Mouse (Mus musculus) MEL-GATA-1-ER (cell line): ENCODE data around the gene Spz1.

Experiments used
- DNase-seq: peaks from one replicate; pipeline ENCODE4 v3.0.0-alpha.2; 2012; ENCODE audit warnings: low read depth; ENCODE audit errors: extremely low read depth

The Spz1 gene

DNA sequence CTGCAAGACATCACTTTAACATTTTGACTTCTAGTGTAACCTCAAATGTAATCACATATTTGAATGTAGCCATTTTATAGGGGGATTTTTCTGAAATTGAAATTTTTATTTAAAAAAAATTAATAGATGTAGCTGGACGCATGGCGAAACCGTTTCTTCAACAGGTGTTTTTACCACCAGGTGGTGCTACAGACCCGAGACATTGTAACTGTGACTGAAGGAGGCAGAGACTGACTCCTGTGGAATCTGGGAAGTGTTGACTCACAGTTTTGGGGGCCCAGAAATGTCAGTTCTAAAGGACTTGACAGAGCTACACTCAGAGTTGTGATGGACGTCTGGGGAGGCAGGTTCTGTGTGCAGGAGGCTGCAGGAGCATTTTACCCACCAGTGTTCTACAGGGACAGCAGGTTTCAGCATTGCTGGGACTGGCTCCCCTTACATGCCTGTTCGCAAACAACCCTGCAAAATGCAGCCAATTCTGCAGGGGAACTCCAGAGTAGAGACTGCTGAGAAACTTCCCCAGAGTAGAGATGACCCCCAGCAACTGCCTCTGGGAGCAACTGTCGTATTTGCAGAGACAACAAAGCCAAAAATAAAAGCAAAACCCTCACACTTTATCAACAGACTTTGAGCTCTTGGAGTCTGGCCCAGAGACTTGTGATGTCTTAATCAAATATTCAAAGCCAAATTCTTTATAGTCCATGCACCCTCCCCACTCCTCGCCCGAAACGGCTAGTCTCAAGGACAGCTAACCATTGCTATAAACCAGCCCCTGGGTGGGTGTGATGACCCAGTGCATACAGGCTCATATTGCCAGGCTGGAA lies 4.5 kb upstream of the Spz1 start:
- peak; percentile 33 for DNase-seq

DNA sequence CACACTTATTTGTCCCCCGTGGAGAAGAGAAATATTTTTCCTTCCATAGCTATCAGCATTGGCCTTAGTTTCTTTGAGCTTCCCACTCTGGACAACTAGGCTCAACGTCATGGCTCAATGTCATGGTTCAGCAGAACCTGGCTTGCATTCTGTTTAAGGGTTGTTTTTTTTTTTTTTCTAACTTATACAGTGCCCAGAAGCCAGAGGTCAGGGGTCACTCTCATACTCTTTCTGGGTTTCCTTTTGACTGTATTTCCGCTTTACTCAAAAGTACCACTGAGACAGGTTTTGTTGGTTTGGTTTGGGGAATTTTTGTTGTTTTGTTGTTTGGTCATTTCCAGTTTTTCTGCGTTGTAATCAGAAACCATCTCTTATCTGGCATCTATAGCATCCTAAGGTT lies 2.2 kb upstream of the Spz1 start:
- DNase-seq, result no peak

DNA sequence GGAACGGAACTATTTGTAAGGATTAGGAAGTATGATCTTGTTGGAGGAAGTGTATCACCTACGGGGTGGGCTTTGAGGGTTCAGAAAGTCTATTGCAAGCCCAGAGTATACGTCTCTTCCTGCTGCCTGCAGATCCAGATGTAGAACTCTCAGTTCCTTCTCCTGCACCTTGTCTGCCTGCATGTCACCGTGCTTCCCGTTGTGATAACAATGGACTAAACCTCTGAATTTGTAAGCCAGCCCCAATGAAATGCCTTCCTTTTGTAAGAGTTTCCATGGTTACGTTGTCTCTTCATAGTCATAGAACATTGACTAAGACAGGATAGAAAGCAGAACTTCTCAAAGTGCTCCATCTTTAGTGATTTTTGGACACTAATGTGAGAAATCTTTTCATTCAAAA lies 716 bp upstream of the Spz1 start:
- DNase-seq, result no peak

DNA sequence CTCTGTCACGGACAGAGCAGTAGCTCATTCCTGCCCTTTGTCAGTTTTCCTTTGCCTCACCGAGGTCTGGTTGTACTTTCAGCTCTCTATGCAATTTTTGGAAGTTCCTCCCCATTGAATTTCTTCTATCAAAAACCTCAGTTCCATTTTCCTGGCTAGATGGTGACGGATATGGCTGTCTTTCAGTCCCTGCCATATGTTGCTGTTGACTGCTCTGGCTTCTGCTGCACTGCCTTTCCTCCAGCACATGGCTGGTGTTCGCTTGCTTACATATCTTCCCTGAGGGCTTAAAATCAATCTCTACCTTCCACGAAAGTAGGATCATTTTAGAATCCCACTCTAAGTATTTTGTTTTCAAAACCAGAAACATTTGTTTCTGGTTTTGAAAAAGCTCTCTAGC lies 16.5 kb downstream of the Spz1 start:
- DNase-seq, result no peak

DNA sequence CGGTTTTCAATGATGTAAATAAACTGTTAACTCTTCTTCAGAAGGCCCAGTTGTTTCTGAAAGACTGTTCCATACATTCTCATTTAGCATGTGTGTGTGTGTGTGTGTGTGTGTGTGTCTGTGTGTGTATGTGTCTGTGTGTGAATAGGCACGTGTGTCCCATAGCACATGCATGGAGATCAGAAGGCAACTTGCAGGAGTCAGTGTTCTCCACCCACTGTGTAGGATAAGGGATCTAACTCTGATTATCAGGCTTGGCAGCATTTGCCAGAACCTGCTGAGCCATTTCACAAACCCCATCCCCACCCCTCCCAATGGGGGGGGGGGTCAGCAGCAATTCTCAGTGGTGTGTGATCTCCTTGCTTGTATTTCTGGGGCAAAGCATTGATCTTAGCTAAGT lies 18.7 kb downstream of the Spz1 start:
- DNase-seq, result no peak

DNA sequence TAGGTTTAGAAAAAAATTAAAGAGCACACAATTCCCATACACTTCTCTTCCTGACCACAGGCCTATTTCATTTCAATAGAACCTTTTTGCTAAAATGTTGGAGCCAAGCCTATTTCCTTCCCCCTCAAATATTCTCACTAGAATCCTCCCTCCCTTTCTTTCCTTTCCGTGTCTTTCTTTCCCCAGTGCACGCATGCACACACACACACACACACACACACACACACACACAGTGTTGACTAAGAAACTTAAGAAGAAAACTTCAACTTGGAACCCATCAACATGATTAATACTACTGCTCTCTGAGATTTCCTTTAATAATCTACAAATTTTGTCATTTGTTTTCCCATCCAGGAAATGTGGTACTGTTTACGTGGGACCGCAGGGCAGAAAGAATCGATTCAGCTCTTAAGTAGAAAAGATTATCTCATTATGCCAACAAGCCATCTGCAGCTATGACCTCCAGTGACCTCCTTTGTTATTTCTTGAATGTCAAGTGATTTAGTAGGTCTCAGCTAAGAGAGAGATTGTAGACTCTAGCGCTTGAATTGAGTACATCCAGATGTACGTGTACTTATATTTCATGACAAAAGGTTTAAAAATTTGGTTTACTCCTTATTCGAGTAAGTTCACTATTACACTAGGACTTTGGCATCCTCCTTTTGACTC lies 19.4 kb downstream of the Spz1 start:
- DNase-seq, result no peak

DNA sequence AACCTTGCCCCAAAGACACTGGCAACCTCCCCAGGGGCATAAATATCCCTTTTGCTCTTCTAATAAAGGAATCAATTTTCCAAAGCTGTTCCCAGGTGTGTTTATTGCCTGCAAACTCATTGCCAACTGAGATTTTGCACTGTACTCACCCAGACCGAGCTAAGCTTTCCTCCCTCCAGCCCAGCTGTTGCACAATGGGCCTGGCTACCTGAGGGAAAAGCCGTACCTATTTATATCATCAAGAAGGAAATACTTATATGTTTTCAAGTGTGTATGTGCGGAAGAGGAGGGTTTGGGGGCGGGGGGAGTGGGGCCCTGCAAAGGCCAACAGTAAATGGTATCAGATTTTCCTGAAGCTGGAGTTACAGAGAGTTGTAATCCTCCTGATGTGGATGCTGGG lies 28.9 kb downstream of the Spz1 start:
- no peak for DNase-seq

DNA sequence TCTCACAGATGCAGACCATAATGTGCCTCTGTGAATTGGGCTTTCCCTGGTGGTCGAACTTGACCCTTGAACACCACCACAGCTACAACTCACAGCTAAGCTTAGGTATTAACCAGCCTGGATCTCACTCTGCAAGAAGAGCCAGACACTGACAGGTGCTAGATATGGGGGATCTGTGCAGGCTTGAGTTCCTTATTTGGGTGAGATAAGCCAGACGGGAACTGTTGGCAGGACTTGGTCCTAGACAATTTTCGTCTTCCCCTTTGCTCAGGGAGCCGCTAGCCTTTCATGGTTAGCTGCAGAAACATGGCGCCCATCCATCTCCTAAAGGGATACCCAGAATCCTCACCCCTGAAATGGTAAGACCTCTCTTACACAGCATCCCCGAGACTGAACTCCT lies 35.0 kb downstream of the Spz1 start:
- peak; percentile 42 for DNase-seq

DNA sequence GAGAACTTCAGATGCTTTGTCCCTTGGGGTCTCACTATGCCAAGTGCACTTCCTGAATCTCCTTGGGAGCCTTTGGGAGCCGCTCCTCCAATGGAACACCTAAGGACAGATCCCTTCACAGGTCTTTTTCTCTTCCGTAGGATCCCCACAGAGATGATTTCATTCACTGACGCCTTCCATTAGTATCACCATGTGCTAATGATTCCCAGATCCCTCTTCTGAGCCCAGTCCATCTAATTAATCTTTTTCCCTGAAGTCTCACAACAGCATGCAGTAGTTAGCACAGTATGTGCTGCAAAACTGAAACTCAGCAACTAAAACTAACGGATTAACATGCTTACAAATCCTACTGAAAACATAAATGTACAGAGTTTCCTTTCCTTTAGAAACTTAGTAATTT lies 36.8 kb downstream of the Spz1 start:
- no peak for DNase-seq

DNA sequence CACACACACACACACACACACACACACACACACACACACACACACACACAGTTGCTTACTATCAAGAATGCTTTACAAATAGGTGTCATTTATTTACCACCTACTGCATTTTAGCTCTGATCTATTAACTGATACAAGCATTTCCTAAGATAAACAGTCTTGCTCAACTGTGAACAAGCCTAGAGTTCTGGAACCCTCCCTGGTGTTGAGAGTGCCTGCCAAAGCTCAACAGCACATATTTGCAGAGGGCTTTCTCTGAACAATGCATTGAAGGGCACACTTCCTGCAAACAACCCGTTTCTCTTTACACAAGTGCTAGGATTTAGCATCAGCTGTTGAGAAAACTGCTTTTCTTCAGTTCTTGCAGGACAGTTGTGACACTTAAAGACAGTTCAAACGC lies 42.2 kb downstream of the Spz1 start:
- DNase-seq, result no peak

DNA sequence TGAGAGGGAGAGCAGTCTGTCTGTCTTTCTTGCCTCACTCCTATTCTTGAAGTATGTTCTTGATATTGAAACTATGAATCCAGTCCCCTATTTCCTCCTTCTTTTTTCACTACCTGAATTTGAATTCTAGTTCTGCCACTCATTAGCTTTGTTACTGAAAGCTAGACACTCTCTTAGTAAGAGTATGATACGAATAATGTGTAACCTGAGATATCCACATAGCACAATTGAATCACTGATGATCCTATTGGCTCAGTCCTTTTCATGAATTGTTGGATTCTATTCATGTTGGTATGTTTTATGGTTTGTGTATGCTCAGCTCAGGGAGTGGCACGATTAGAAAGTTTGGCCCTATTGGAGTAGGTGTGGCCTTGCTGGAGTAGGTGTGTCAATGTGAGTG lies 43.8 kb downstream of the Spz1 start:
- no peak for DNase-seq

DNA sequence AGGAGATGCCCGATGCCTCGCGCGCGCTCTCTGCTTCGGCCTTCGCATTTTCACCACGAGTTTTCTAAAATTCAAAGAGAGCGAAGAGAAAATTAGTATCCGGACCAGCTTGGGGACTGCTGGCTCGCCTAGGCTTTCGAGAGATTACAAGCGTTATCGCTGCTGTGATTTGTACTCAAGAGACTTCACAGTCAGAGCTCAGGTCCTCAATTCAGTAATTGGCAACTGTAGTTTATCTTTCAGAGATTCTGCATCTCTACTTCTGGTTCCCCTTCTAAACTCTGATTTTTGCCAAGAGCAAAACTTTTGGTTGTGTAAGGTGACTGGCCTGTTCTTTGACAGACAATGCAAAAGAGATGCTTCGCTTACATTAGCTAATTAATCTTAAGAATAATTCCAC lies 44.7 kb downstream of the Spz1 start:
- DNase-seq, result no peak

DNA sequence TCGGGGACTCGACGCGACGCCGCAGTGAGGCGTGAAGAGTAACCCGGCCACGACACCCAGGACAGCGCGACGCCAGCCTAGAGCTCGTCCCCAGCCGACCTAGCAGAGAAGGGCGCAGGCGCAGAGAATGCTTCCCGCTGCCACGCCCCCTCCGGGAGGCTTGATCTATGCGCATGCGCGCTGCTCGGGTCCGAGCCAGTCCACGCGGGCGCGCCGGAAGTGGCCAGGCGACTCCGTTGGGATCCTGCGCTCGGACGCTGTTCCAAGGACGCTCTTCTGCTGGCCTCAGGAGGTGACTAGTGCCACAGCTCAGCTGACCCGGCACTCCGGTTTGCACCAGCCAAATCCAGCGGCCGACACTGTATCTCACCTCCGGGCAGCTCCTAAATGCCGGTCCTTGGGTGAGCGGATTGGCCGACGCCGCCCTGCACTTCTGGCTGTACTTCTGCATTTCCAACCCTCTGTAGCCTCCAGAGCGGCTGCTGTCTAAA lies 45.2 kb downstream of the Spz1 start, which contains the start of gene Zfyve16:
Zfyve16 (minus strand) TSS at position 148 of the 491 bp plus-strand sequence.
- peak; percentile 62 for DNase-seq

DNA sequence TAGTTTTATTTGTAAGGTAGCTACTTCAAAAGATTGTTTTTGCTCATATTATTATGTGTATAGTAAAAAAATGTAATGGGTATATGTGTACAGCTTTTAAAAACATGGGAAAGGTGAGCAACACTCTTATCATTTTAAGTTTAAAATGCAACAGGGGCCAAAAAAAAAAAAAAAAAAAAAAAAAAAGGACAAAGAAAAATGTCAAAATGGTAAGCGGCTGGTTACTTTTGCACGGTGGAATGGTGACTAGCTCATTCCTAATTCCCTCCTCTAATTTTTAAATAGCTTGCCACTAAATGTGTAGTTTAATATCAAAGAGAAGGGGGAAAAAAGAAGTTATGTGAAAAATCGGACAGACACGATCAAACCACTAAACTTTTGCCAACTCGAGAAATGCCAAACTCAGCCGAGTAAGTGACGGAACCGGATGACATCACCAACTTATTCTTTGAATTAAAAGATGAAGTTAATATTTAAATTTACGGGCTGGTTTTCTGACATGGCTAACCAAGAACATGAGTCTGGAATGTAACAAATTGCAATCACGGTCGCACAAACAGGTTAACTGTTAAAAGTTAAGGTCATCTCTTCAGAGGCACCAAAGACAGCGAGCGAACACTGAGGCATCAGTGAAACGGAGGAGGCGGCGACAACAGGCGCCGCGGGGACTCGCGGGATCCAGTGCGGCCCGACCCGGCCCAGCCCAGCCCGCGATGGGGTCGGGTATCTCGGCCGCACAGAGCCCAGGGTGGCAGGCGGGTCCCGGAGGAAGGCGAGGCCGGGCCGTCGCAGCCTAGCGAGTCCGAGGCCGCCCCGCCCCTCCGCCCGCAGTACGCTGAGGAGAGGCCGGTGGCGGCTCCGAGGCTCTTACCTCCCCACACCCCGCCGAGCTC lies 45.9 kb downstream of the Spz1 start:
- DNase-seq, result peak; percentile 43
